25 mouse cellular contexts compared by ENCODE assay signal in genomic region chr15:98535921-98536320, GRCm38 (mm10). TPM values are rescaled to one million over a fixed set of nuclear protein-coding genes. Genes with fewer than 3 reads are reported as not detected.
"Had no signal": no experiment of that assay in that cellular context is flagged by ENCODE, and none has a peak within 500 bp of the region (broad histone marks: within the 10 kb centered on the region; RNA-seq: fewer than 3 reads in every experiment).

No protein-coding gene starts in this region.

- DNase-seq: retina, postnatal 1 day; right cerebral cortex, adult 18-20 months; right cerebral cortex, postnatal 14 days; right cerebral cortex, postnatal 25 days; right cerebral cortex, postnatal 4 days; spleen, adult 18-20 months; thymus, adult 18-20 months; thymus, adult 2 months; thymus, postnatal 14 days; thymus, postnatal 25 days; thymus, postnatal 36 days; thymus, postnatal 4 days had no signal

- H3K4me3 ChIP-seq: neural tube, embryonic 13.5 days; neural tube, embryonic 15.5 days; stomach, embryonic 15.5 days had no signal

- H3K9me3 ChIP-seq: neural tube, embryonic 13.5 days; neural tube, embryonic 15.5 days; stomach, embryonic 15.5 days had no signal

- H3K27ac ChIP-seq: neural tube, embryonic 13.5 days; neural tube, embryonic 15.5 days; stomach, embryonic 15.5 days; stomach, postnatal 0 days had no signal

- H3K27me3 ChIP-seq: neural tube, embryonic 13.5 days; neural tube, embryonic 15.5 days; stomach, embryonic 15.5 days had no signal

RNA-seq across cellular contexts. Expression of gene 4930415O20Rik, which starts 34.9 kb away (rescaled TPM):
- total RNA-seq: neutrophil, adult 5-6 weeks had no signal
- polyA plus RNA-seq: neural tube, embryonic 13.5 days; neural tube, embryonic 15.5 days; spleen, adult 2 months; stomach, embryonic 14.5 days; stomach, embryonic 15.5 days; thymus, postnatal 0 days; urinary bladder, adult 2 months had no signal

RNA-seq across cellular contexts. Expression of gene Olfr279, which starts 43.7 kb away (rescaled TPM):
- total RNA-seq: neutrophil, adult 5-6 weeks had no signal
- polyA plus RNA-seq: neural tube, embryonic 13.5 days; neural tube, embryonic 14.5 days; neural tube, embryonic 15.5 days; small intestine, adult 2 months; spleen, adult 2 months; stomach, embryonic 14.5 days; stomach, embryonic 15.5 days; stomach, embryonic 16.5 days; stomach, postnatal 0 days; thymus, adult 2 months; thymus, postnatal 0 days; urinary bladder, adult 2 months had no signal

RNA-seq across cellular contexts. Expression of gene Lalba, which starts 53.4 kb away (rescaled TPM):
- total RNA-seq: neutrophil, adult 5-6 weeks had no signal
- polyA plus RNA-seq: neural tube, embryonic 13.5 days; neural tube, embryonic 14.5 days; neural tube, embryonic 15.5 days; small intestine, adult 2 months; spleen, adult 2 months; stomach, embryonic 14.5 days; stomach, embryonic 15.5 days; testis, adult 2 months; thymus, adult 2 months; urinary bladder, adult 2 months had no signal
